Mouse (Mus musculus) Muller cell, postnatal 12 days (primary cell): ENCODE results near the gene Nras.

Experiments
- DNase-seq: peaks from one replicate; pipeline ENCODE4 v3.0.0-alpha.2; 2015; ENCODE audit errors: inconsistent ontology term

The Nras gene

DNA sequence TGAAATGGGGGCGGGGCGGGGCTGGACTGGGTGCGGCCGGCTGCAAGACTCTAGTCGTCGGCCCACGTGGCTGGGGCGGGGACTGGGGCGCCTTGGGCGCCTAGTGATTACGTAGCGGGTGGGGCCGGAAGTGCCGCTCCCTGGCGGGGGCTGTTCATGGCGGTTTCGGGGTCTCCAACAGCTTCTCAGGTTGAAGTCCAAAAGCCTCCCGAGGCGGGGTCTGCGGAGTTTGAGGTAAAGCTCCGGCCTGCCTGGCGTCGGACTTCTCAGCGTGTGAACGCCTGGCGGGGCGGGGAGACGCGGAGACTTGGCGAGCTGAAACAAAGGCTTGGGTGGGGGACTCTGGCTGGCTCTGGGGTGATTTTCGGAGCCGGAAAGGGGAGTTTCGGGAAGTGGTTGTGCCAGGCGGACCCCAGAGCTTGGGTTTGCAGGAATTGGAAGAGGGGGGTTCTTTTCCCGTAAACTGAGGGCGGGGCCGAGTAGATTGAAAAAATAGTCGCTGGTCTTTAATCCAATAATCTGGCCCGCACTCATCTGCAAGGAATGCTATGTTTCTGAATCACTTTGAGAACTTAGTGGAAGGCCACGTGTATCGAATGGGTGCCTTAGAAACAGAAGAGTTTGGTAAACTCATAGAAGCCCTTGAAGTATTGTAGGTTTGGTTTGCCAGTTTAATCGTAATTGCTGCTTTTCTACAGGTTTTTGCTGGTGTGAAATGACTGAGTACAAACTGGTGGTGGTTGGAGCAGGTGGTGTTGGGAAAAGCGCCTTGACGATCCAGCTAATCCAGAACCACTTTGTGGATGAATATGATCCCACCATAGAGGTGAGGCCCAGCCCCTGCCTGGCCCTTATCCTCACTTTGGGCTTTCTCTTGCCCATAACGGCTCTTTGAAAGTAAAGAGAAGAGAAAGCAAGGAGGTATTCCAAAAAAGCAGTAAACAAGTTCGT lies at the start of gene Nras:
Gene Nras (plus strand): TSS at position 79 of the 951 bp plus-strand sequence.
- DNase-seq: peak; percentile 98

DNA sequence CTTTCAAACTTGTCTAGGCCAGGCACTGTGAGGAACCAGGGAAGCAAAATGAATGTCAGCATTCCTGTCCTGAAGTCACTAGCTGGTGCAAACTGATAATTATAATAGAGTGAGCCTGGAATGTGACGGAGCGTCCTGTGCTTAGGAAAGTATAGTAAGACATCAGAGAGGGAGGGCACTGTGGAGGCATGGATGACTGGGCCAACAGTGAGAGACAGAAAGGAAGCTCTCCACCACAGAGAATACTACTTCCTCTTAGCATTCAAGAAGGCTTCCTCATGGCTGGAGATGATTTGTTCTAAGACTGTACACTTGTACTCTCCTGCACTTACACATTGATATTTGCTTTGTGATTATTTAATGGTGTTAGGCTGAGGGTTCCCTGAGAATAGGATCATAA lies 40.7 kb upstream of the Nras start:
- DNase-seq: peak; percentile 12

- DNase-seq: no peak
Measured at GRCm38 (mm10) chr3:103019462-103019861, 38.6 kb upstream of the Nras start.

GRCm38 (mm10) chr3:103020249-103020942 lies 37.7 kb upstream of the Nras start, which contains the start of gene Csde1:
Csde1 (plus strand) TSS chr3:103020426.
- peak; percentile 98 for DNase-seq

GRCm38 (mm10) chr3:103020943-103021638 lies 37.0 kb upstream of the Nras start:
- DNase-seq: peak; percentile 95

DNA sequence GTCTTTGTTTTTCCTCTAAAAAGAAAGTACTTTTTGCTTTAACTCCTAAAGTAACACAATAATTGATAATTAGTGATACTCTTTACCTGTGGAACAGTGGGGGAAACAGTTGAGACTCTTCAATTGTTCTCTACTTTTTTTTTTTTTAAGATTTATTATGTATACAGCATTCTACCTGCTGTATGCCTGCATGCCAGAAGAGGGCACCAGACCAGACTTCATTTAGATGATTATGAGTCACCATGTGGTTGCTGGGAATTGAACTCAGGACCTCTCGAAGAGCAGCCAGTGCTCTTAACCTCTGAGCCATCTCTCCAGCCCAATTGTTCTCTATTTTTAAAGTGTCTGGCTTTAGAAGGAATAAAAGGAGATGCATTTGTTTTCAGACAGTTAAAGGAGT lies 31.9 kb upstream of the Nras start:
- DNase-seq: no peak

- no peak for DNase-seq
Measured at GRCm38 (mm10) chr3:103040285-103040684, 17.8 kb upstream of the Nras start.

GRCm38 (mm10) chr3:103040861-103041379 lies 17.2 kb upstream of the Nras start:
- no peak for DNase-seq

DNA sequence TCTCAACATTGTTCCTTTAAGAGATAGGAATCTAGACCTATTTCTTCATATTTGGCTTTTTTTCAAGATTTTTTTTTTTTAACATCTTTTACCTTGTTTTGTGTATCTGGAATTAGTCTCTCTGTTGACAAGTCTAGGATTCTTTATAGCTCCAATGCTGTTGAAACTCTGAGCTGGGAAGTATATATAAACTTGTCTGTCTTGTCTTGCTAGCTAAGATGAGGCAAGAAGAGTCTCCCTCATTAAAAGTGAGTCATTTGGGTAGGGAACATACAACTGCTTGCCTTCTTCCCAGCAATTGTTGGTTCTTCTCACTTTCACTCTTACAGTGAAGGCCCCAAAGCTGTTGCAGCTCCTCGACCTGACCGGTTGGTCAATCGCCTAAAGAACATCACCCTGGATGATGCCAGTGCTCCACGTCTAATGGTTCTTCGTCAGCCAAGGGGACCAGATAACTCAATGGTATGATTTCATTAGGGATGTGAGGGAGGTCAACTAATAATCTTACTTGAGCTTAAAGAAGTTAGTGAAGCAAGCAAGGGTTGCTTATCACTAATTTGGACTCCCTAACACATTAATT lies 2.0 kb upstream of the Nras start:
- no peak for DNase-seq

- DNase-seq: no peak
Measured at GRCm38 (mm10) chr3:103057752-103058151, 333 bp upstream of the Nras start.

GRCm38 (mm10) chr3:103066927-103067326 lies 8.8 kb downstream of the Nras start:
- DNase-seq: no peak

GRCm38 (mm10) chr3:103068971-103069370 lies 10.9 kb downstream of the Nras start:
- DNase-seq: no peak

DNA sequence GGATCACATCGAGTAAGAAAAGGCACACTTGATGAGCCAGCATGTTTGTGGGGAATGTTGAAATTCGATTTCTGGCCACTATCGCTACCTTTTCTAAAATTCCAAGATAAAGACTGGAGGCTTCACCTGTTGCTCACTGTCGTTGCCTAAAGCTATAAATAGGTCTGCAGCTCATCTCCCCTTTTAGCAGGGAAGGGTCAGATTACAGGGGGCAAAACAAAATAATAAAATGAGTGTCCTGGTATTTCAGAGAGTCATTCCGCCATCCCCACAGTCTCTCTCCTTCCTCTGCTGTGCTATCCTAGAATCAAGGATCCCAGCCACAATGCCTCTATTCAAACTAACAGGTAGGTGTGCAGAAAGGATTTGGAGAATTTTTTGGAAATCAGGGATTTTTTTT lies 15.7 kb downstream of the Nras start, which contains the start of gene Ampd1:
Gene Ampd1 (plus strand): TSS at position 244 of the 400 bp plus-strand sequence.
- no peak for DNase-seq

DNA sequence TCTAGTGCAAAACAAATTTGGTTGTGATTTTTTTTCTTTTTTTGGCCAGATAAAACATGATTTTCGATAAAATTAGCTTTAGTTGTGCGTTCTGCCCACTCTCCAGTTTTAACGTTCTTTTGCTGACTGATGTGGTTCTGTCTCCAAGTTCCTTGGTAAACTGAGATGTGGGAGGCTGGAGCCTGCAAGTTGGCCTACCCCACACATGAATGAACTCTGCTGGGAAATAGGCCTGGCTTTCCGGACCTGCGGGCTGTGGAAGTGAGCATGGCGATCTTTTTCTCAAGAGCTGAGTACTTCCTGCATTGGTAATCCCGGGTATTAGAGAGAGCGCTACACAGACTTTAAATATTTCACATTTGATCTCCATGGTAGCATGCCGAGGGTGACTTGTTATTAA lies 17.8 kb downstream of the Nras start:
- no peak for DNase-seq

DNA sequence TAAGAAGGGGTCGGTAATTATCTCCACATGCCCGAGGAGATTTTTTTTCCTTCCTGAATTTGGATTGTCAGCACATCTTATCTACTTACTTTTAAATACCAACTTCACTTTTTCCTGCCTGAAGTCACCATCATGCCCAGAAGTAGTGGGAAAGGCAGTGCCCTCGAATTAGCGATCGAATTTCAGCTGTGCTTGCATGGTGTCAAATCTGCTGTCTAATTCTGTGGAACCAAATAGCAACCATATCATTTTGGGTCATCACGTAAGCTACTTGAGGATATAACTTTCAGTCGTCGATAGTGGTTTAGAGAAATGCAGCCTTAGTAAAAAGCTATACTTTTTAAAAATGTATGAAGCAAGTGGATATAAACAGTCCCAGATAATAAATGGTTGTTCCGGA lies 18.4 kb downstream of the Nras start:
- DNase-seq: no peak

DNA sequence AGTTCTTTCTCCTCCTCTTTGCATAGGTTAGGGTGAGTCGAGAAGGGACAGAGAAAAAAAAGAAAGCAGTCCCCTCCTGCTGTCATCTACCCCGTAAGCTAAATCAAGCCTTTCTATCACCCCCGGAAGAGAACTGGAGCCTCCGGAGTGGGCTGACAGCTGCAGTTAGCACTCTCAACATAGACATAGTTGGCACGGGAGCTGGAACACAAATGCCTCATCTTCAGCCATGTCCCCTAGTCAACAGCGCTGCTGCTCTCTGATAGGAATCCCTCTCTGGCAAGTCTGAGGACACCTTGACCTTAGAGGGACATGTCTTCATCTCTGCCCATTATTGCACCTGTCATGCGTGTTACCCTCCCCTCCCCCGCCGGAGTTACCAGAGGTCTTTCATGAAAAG lies 21.2 kb downstream of the Nras start:
- DNase-seq: no peak

DNA sequence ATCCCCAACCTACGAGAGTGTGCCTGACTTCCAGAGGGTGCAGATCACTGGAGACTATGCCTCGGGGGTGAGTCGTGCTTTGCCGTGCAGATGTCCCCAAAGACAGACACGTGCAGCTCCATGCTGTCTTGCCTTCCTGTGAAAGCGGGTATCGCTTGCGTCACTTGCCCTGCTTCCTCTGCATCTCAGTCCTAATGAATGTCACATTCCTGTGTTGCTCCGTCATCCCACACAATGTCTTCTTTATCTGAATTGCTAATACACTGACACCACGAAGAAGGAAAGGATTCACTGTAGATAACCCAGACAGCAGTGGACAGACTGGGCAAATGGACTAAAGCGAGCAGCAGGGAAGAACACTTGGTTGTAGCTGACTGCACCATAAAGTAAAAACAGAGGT lies 23.0 kb downstream of the Nras start:
- DNase-seq: peak; percentile 90

DNA sequence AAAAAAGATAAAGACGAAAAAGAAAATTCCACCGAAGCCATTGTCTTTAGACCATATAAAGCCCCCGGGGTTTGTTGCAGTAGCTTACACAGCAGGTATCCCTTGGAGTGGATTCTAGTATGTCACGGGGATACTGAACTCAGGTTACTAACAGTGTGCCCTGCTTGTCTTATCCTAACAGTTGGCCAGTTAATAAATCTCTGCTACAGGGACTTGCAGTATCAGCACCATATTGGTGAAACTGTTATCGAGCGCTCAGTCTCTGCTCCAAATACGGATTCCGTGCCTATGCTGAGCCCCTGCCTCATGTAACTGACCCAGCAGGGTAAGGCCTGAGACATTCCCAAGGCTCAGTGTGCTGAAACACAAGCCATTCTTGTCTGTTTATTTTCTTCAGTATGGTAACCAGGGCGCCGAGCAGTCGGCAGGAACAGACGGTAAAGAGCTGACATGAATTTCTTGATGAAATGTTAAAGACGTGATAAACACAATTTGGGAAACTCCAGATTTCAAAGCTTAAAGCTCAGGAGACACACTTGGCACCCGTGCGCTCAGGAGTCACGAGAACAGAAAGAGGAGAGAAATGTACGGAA lies 23.9 kb downstream of the Nras start:
- DNase-seq: no peak

GRCm38 (mm10) chr3:103082761-103083160 lies 24.7 kb downstream of the Nras start:
- DNase-seq: no peak

DNA sequence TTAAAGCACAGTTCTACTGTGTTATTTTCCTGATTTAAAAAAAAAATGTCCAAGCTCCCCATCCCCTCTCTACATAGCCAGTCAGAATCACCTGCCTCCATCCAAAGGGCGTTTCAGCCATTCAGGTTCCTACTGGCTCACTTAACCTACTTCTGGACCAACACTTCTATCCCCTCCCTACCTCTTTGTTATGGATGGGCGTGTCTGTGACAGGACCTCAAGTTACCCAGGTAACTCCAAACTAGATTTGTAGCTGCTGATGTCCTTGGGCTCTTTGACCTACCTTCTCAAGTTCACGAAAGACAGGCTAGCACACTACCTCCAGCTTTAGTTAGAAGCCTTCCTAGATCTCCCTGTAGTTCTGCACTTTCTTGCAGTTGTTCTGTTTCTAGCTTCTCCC lies 27.9 kb downstream of the Nras start:
- no peak for DNase-seq

- no peak for DNase-seq
Measured at GRCm38 (mm10) chr3:103091753-103092152, 33.7 kb downstream of the Nras start.
